Comparison of ENCODE assay signal across 21 mouse cellular contexts in genomic region chr19:59330816-59331225, GRCm38 (mm10). TPM values are rescaled to one million over a fixed set of nuclear protein-coding genes. Genes with fewer than 3 reads are reported as not detected.
DNase-seq lines count a peak whose midpoint lies in the region; ATAC-seq and TF ChIP-seq lines count a peak whose summit lies in the region.
"Had no signal": no experiment of that assay in that cellular context is flagged by ENCODE, and none has a peak within 500 bp of the region (broad histone marks: within the 10 kb centered on the region; RNA-seq: fewer than 3 reads in every experiment).

No protein-coding gene starts in this region.

- H3K9me3 ChIP-seq in liver, embryonic 12.5 days (replicated peaks), result no peaks in the 10 kb centered on the region
- H3K9me3 ChIP-seq in liver, embryonic 16.5 days (replicated peaks; ENCODE audit: control insufficient read depth, low read length), result no peaks in the 10 kb centered on the region
- H3K9me3 ChIP-seq in lung, postnatal 0 days (ENCODE audit: low read length), result no peaks in the 10 kb centered on the region
- H3K9me3 ChIP-seq: embryonic facial prominence, embryonic 13.5 days; forebrain, embryonic 10.5 days; hindbrain, embryonic 12.5 days had no signal

- DNase-seq in lung, postnatal 4 days, result no peak
- DNase-seq in frontal cortex, postnatal 14 days (ENCODE audit: low spot score in 2 of 2), result no peak
- no peak for DNase-seq in lung, postnatal 0 days (ENCODE audit: low spot score)
- no peak for DNase-seq in testis, postnatal 10 days (ENCODE audit: low spot score)
- DNase-seq: adrenal gland, adult 8-10 months; adrenal gland, postnatal 36 days; cerebellum, adult 11 months; cerebellum, adult 8-10 months; cerebellum, postnatal 14 days; gastrocnemius, postnatal 36 days; heart, adult 11 months; heart, postnatal 10 days; heart, postnatal 4 days had no signal

- H3K4me1 ChIP-seq in liver, embryonic 12.5 days, result peaks cover 52% of the 10 kb centered on the region
- peaks cover 13% of the 10 kb centered on the region for H3K4me1 ChIP-seq in liver, embryonic 16.5 days (ENCODE audit: control insufficient read depth, low read depth, low read length)
- no peaks in the 10 kb centered on the region for H3K4me1 ChIP-seq in lung, postnatal 0 days (ENCODE audit: insufficient read depth, low read depth, low read length)
- H3K4me1 ChIP-seq: forebrain, embryonic 10.5 days; hindbrain, embryonic 12.5 days had no signal

- no peak overlapping the region for H3K9ac ChIP-seq in liver, embryonic 12.5 days
- no peak overlapping the region for H3K9ac ChIP-seq in liver, embryonic 16.5 days (ENCODE audit: low read depth, low read length)
- H3K9ac ChIP-seq in lung, postnatal 0 days (replicated peaks; ENCODE audit: low read depth), result no peak overlapping the region
- H3K9ac ChIP-seq: embryonic facial prominence, embryonic 13.5 days; hindbrain, embryonic 12.5 days had no signal

- H3K36me3 ChIP-seq in liver, embryonic 12.5 days, result peaks cover 20% of the 10 kb centered on the region
- peaks cover 6% of the 10 kb centered on the region for H3K36me3 ChIP-seq in liver, embryonic 16.5 days (ENCODE audit: control insufficient read depth, insufficient read depth)
- no peaks in the 10 kb centered on the region for H3K36me3 ChIP-seq in lung, postnatal 0 days (ENCODE audit: insufficient read depth, low read length)

- no peaks in the 10 kb centered on the region for H3K27me3 ChIP-seq in liver, embryonic 12.5 days (replicated peaks)
- no peaks in the 10 kb centered on the region for H3K27me3 ChIP-seq in liver, embryonic 16.5 days (ENCODE audit: control insufficient read depth, insufficient read depth, low read depth, low read length)
- H3K27me3 ChIP-seq in lung, postnatal 0 days (replicated peaks; ENCODE audit: insufficient read depth, low read length), result no peaks in the 10 kb centered on the region
- H3K27me3 ChIP-seq: embryonic facial prominence, embryonic 13.5 days; hindbrain, embryonic 12.5 days had no signal

- no peak for TF ChIP-seq CTCF in lung, postnatal 0 days (IDR thresholded peaks at IDR 0.05)

- no peak overlapping the region for H3K27ac ChIP-seq in liver, embryonic 12.5 days
- no peak overlapping the region for H3K27ac ChIP-seq in liver, embryonic 16.5 days (ENCODE audit: low read length)
- no peak overlapping the region for H3K27ac ChIP-seq in lung, postnatal 0 days (ENCODE audit: low read length)
- H3K27ac ChIP-seq: embryonic facial prominence, embryonic 13.5 days; forebrain, embryonic 10.5 days; hindbrain, embryonic 12.5 days had no signal

- H3K4me3 ChIP-seq in liver, embryonic 12.5 days, result no peak overlapping the region
- no peak overlapping the region for H3K4me3 ChIP-seq in liver, embryonic 16.5 days (ENCODE audit: low read depth, low read length)
- no peak overlapping the region for H3K4me3 ChIP-seq in lung, postnatal 0 days (ENCODE audit: low read depth, low read length)
- H3K4me3 ChIP-seq: embryonic facial prominence, embryonic 13.5 days; forebrain, embryonic 10.5 days; hindbrain, embryonic 12.5 days had no signal

- ATAC-seq in common myeloid progenitor, adult 5-6 weeks (replicated peaks; ENCODE audit: low read depth, poor library complexity, severe bottlenecking), result peak; percentile 76
- ATAC-seq in liver, embryonic 12.5 days, result peak; percentile 88
- peak; percentile 82 for ATAC-seq in liver, embryonic 16.5 days (ENCODE audit: low read depth)
- no peak for ATAC-seq in lung, postnatal 0 days
- ATAC-seq: forebrain, embryonic 14.5 days; hindbrain, embryonic 16.5 days had no signal

- no peak for TF ChIP-seq EP300 in lung, postnatal 0 days (IDR thresholded peaks at IDR 0.05)

- peak overlapping the region; percentile 41 for H3K4me2 ChIP-seq in liver, embryonic 12.5 days
- H3K4me2 ChIP-seq in liver, embryonic 16.5 days (ENCODE audit: low read depth, low read length), result no peak overlapping the region
- H3K4me2 ChIP-seq in lung, postnatal 0 days (replicated peaks; ENCODE audit: low read depth, low read length), result no peak overlapping the region
- H3K4me2 ChIP-seq: embryonic facial prominence, embryonic 13.5 days; hindbrain, embryonic 12.5 days had no signal

RNA-seq across cellular contexts. Expression of gene Rps12-ps3, which starts 8.7 kb away (rescaled TPM):
- total RNA-seq in common myeloid progenitor, adult 5-6 weeks (2017), result 809 and 1,340 TPM in 2 replicates
- polyA plus RNA-seq in liver, embryonic 12.5 days (2016; fragmentation: Nextera tagmentation; extraction: Ambion mirVana), result 8.7 and 15.2 TPM in 2 replicates
- polyA plus RNA-seq in liver, embryonic 16.5 days (2015; fragmentation: Nextera tagmentation; extraction: Ambion mirVana), result 14.1 and 14.7 TPM in 2 replicates
- 24.0 and 25.3 TPM in 2 replicates for polyA plus RNA-seq in lung, postnatal 0 days (2015; fragmentation: Nextera tagmentation; extraction: Ambion mirVana)

RNA-seq across cellular contexts. Expression of gene Pdzd8, which starts 14.8 kb away (rescaled TPM):
- 48.7 and 59.1 TPM in 2 replicates for total RNA-seq in common myeloid progenitor, adult 5-6 weeks (2017)
- polyA plus RNA-seq in liver, embryonic 12.5 days (2016; fragmentation: Nextera tagmentation; extraction: Ambion mirVana), result 9.1 and 9.7 TPM in 2 replicates
- polyA plus RNA-seq in liver, embryonic 16.5 days (2015; fragmentation: Nextera tagmentation; extraction: Ambion mirVana), result 3.1 and 3.3 TPM in 2 replicates
- polyA plus RNA-seq in lung, postnatal 0 days (2015; fragmentation: Nextera tagmentation; extraction: Ambion mirVana), result 6.3 and 6.8 TPM in 2 replicates
